Mouse (Mus musculus) heart, adult 2 months (tissue): ENCODE measurements around the gene Myadm.

ENCODE experiments used
- CTCF ChIP-seq: fragments of 200-600 bp; IDR thresholded peaks from 2 replicates; pipeline ENCODE4 v1.8.1; 2022; ENCODE audit warnings: antibody characterized with exemption, mild to moderate bottlenecking, moderate library complexity
- EP300 ChIP-seq: fragments of 200-500 bp; IDR thresholded peaks from 2 replicates; pipeline ENCODE4 v1.6.1; 2011; ENCODE audit warnings: low read depth, low read length, control low read depth; ENCODE audit not compliant: insufficient read depth
- POLR2A ChIP-seq: fragments of 200-500 bp; IDR thresholded peaks from 2 replicates; pipeline ENCODE4 v1.6.1; 2011; ENCODE audit warnings: mild to moderate bottlenecking, low read depth, low read length, control low read depth; ENCODE audit not compliant: insufficient read depth

DNA sequence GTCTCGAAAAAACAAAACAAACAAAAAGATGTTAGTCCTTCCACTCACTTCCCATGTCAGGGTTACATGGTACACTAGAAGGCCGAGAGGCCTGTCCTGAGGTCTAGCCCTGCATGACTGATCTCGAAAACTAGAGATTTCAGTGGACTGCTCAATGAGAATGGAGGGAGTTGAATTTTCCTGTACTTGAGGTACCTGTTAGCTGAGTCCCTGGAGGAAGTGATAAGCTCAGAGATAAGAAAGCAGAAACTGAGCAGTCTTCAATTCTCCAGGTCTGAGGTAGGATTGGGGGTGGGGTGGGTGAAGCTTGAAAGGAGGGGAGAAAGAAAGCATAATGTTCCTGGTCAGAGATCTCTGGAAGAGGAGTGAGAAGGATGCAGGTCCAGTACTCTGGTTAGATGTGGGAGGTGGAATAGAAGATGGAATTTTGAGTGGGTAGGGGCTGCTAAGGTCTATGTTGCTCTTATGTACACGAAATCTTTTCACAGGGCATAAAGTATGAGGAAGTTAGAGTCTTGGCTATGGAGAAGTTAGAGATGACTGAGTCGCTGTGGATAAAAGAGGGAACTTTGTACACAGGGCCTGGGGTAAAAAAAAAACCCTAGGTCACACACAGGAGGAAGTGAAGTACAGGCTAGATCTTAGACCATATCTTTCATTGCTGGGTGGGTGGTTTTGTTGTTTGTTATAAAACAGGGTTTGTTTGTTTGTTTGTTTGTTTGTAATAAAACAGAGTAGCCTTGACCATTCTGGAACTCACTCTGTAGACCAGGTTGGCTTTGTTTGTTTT, 6.6 kb downstream of the Myadm start:
- TF ChIP-seq POLR2A (no peak), CTCF (no peak), EP300 (no peak)
